Mouse (Mus musculus) spleen, adult 12 weeks (tissue): ENCODE data around the gene Grsf1.

Experiments
- DNase-seq: peaks from one replicate; pipeline ENCODE4 v3.0.0; 2022; ENCODE audit warnings: low spot score

The Grsf1 gene

DNA sequence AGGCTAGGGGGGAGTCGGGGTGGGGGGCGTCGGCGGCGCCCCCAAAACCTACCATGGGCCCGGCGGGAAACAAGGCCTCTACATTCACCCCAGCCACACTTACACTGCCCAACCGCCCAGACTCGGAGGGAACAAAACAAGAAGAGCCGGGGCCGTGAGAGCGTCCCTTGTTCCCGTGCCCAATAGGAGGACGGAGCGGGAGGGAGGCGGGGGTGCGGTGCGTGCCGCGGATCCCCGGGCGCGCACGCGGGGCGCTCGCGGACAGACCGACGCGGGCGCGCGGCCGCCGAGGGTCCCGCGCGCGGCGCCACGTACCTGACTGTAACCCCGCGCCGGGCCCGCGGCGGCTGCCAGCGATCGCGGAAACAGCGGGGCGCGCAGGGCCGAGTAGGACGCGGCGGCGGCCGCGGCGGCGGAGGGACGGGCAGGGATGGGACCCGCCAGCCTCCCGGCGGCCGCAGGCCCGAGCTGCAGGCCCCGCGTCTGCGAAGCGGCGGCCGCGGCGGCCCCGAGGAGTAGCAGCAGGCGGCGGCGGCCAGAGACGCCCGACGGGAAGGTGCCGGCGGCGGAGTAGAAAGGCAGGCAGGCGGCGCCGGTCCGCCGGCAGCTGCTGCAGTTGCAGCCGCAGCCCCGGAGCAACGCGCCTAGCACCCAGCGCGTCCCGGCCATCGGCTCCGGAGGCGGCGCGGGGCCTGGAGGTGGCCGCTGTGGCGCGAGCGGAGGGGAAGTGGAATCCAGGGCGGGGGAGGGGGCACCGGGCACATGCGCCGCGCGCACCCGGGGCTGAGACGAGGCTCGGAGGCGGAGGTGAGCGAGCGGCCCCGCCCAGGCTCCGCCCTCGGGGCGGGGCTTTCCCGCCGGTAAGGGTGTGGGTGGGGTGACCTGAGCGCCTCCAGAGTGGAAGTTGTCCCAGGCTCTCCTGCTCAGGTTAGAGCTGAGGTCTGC, at the start of gene Grsf1:
TSS of gene Grsf1 (minus strand) at position 729 of the 945 bp plus-strand sequence.
- peak; percentile 79 for DNase-seq

GRCm38 (mm10) chr5:88724030-88724429, 48.1 kb upstream of the Grsf1 start:
- DNase-seq, result no peak

- no peak for DNase-seq
Observed at GRCm38 (mm10) chr5:88722213-88722600, 46.2 kb upstream of the Grsf1 start.

DNA sequence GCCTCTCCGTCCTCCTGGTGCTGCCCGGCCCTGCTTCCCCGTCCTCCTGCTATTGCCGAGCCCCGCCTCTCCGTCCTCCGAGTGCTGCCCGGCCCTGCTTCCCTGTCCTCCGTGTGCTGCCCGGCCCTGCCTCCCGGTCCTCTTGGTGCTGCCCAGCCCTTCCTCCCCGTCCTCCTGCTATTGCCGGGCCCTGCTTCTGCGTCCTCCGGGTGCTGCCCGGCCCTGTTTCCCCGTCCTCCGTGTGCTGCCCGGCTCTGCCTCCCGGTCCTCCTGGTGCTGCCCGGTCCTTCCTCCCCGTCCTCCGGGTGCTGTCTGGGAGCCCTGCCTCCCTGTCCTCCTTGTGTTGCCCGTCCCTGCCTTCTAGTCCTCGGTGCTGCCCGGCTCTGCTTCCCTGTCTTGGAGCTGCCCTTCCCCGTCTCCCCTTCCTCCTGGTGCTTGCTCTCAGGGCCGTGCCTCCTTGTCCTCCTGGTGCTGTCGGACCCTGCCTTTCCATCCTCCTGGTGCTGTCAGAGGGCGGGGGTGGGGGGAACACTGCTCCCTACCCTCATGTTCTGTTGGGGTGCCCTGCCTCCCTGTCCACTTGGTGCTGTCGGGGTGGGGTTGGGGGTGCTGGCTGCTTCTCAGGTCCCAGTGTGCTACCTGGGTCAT, 45.7 kb upstream of the Grsf1 start:
- peak; percentile 40 for DNase-seq

- no peak for DNase-seq
Observed at GRCm38 (mm10) chr5:88721003-88721475, 45.1 kb upstream of the Grsf1 start.

- peak; percentile 97 for DNase-seq
Observed at GRCm38 (mm10) chr5:88720116-88721002, 44.4 kb upstream of the Grsf1 start, which contains the start of gene Mob1b. Gene Mob1b, plus strand, starts transcription at chr5:88720855.

DNA sequence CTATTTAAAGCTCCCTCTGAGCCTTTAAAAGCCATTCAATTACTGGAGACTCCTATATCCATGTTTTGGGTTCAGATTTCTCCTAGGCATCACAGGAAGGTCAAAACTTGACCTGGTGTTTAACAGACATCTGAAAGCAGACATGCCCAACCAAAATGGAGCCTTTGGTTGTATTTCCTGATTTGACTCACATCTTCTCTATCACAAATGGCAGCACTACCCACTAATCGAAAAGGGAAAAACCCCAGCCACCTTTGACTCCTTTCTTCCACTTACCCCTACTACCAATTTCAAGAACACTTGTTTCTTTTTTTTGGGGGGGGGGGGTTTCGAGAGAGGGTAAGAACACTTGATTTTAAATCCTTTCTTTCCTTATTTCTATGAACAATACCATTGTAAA, 41.0 kb upstream of the Grsf1 start:
- DNase-seq, result no peak

- DNase-seq, result no peak
Observed at GRCm38 (mm10) chr5:88712328-88712727, 36.4 kb upstream of the Grsf1 start.

- no peak for DNase-seq
Observed at GRCm38 (mm10) chr5:88711618-88712224, 35.8 kb upstream of the Grsf1 start.

DNA sequence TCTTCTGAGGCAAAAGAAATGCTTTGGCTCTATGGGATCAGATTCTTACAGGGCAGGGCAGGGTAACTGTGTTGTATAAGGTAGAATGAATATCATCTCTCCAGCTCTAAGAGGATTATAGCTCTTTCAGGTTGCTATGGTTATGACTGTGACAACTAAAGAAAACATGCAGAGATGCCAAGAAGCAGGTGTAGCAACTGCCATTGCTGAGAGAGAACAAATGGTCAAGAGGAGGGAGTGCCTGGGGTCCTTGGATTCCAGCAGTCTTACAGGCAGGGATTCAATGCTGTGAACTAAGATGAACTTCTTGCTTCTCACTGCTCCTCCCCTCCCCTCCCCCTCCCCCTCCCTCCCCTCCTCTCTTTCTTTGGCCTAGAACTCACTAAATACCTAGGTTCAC, 35.2 kb upstream of the Grsf1 start:
- DNase-seq, result no peak

GRCm38 (mm10) chr5:88703551-88703950, 27.6 kb upstream of the Grsf1 start:
- no peak for DNase-seq

- DNase-seq, result no peak
Observed at GRCm38 (mm10) chr5:88702041-88702440, 26.1 kb upstream of the Grsf1 start.

DNA sequence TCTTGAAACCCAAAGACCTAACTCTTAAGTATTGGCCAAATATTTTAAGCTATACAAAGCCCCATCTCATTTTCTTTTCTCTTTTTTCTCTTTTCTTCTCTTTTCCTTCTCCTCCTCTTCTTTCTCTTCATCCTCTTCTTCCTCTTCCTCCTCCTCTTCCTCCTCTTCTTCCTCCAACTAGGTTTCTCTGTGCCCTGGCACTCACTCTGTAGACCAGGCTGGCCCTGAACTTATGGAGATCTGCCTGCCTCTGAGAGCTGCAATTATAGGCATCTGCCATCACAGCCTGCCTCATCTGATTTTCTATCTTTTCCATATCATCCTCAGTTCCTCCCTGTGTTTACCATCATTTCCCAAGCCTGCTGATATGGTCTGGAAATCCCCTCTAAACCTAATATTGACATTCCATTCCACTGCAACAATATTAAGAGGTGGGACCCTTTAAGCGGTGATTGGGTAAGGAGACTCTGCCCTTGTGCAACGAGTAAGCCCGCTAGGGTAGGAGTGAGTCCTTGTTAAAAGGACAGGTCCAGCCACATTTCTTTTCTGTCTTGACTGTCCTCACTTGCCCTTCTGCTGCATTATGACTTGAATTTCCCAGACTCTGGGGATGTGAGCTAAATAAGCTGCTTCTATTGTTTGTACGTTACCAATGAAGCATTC, 23.4 kb upstream of the Grsf1 start:
- no peak for DNase-seq

- no peak for DNase-seq
Observed at GRCm38 (mm10) chr5:88697291-88697690, 21.3 kb upstream of the Grsf1 start.

DNA sequence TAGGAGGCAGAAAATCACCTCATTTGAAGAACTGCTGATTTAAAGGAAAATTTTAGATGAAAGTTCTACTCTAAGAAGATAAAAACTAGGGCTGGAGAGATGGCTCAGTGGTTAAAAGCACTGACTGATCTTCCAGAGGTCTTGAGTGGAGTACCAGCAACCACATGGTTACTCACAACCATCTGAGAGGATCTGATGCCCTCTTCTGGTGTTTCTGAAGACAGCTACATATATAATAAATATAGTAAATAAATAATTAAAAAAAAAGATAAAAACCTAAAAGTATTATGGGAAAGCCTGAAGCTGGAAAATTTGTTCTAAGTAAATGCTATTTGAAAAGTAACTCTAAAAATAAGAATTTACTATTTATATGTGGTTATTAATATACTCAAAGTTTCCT, 17.1 kb upstream of the Grsf1 start:
- DNase-seq, result no peak

DNA sequence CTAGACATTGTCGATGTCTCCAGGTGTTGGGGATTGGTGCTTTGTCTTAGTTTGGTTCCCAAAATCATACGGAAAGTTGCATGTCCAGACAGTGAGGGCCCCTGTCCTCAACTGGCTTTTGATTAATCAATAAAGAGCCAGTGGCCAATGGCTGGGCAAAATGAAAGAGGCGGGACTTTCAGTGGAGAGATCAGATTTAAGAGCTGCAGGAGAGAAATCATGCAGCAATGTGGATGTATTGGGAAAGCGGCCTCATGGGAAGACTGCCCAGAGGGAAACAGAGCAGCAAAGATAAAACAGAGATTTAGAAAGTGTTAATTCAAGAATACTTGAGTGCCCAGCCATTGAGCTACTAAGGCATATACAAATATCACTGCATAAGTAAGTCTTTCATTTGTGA, 16.6 kb upstream of the Grsf1 start:
- no peak for DNase-seq

GRCm38 (mm10) chr5:88691506-88692095, 15.6 kb upstream of the Grsf1 start:
- DNase-seq, result no peak

DNA sequence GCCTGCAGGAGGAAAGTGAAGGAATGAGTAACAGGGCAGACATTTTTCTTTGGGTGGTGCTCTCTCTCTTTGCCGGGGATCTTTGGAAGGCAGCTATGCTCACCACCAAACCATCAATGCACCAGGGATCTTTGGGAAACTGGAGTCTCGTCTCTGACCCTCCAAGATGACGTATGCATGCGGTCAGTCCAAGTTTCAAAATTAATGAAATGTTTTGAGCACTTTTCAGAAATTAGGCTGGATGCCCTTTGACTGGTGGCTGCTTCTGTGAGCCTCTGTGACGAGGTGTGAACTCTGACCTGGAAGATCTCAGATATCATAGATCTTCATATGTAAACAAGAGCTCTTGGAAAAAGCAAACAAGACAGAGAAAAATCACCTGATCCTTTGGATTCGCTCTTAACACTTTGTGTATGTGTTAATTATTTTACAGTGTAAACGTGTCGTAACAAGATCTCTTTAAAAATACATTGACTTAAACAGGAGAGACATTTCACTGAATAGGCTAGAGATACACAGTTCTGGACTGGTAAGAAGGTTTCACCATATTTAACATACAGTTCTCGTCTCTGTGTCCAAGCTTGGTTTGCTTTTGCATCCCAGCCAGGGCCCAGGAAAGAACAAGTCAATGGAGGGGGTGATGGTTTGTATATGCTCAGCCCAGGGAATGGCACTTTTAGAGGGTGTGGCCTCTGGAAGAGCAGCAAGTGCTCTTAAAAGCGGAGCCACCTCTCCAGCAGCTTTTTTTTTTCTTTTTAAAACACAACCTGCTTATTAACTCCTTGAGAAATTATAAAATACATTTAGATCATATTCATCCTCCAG, 14.9 kb upstream of the Grsf1 start:
- no peak for DNase-seq

DNA sequence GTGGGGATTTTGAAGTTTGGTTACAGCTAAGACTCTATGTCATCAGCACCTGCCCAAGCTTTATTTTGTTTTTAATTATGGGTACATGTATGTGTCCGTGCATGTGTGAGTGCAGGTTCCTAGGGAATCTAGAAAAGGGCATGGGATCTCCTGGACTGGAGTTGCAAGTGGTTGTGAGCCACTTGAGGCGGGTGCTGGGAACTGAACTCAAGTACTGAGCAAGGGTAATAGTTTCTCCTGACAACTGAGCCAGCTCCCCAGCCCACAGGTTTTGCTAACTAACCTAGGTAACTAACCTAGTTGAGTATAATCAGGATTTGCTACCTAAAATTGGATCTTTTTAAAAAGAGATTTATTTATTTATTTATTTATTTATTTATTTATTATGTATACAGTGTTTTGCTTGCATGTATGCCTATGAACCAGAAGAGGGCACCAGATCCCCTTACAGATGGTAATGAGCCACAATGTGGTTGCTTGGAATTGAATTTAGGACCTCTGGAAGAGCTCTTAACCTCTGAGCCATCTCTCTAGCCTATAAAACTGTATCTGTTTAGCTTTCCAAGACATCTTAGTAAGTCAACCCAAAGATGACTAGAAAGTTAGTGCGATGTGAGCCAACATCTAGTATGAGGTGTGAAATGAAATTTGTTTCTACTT, 13.4 kb upstream of the Grsf1 start:
- DNase-seq, result no peak
